Mouse (Mus musculus) small intestine, adult 2 months (tissue): ENCODE measurements around the gene Cbfb.
A peak's percentile ranks its signal among the peaks of the same experiment; 100 is the strongest.

Experiments used
- CTCF ChIP-seq: fragments of 200-500 bp; IDR thresholded peaks from 2 replicates; pipeline ENCODE4 v1.5.1; 2012; ENCODE audit warnings: low read depth, mild to moderate bottlenecking, control low read depth, inconsistent platforms, low read length, moderate library complexity, mixed read lengths; ENCODE audit not compliant: insufficient replicate concordance, insufficient read length; ENCODE audit errors: extremely low read depth
- POLR2A ChIP-seq: fragments of 200-500 bp; IDR thresholded peaks from 2 replicates; pipeline ENCODE4 v1.6.1; 2012; ENCODE audit warnings: low read depth, mild to moderate bottlenecking, control low read depth, inconsistent platforms, low read length, moderate library complexity

- TF ChIP-seq CTCF (peak; percentile 63; the same call in 1 of the 2 replicates), POLR2A (no peak)
These were observed 12.9 kb upstream of the Cbfb start for GRCm38 (mm10) chr8:105157555-105157954.
